19 mouse cellular contexts compared by ENCODE assay signal in the genomic region with DNA sequence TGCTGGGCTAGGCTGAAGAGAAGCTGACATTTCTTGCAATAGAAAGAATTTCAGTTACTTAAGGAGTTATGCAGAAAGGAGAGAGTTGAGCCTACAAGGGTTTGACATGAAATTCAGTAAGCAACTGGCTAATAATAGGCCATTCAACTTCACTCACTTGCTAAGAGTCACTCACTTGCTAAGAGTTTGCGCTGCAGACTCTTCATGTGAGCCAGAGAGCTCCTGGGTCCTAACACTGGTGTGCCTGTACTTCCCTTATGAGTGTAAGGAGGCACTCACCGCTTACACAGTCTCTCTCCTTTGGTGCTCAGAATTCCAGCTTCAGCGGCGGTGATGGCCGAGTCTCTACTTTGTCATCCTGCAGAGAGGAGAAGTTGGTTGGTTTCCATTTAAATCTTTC. TPM values are rescaled to one million over a fixed set of nuclear protein-coding genes. Genes with fewer than 3 reads are reported as not detected.
DNase-seq lines count a peak whose midpoint lies in the region; ATAC-seq and TF ChIP-seq lines count a peak whose summit lies in the region.
"Had no signal": no experiment of that assay in that cellular context is flagged by ENCODE, and none has a peak within 500 bp of the region (broad histone marks: within the 10 kb centered on the region; RNA-seq: fewer than 3 reads in every experiment).

No protein-coding gene starts in this region.

- ATAC-seq in intestine, embryonic 14.5 days (replicated peaks; ENCODE audit: low FRiP score, low TSS enrichment, low read depth) = no peak
- ATAC-seq in intestine, embryonic 16.5 days = no peak
- no peak for ATAC-seq in stomach, embryonic 16.5 days (ENCODE audit: insufficient read depth, low FRiP score)
- ATAC-seq in stomach, postnatal 0 days (ENCODE audit: low FRiP score, low TSS enrichment) = no peak
- ATAC-seq: intestine, postnatal 0 days had no signal

- TF ChIP-seq CTCF in stomach, postnatal 0 days (IDR thresholded peaks at IDR 0.05; ENCODE audit: low read depth) = no peak

- H3K27ac ChIP-seq in heart, embryonic 10.5 days = peak overlapping the region; percentile 88
- 0 out of 2 replicates have a peak overlapping the region, but pooled peaks have one; percentile 14 for H3K27ac ChIP-seq in intestine, embryonic 14.5 days (ENCODE audit: low read depth)
- H3K27ac ChIP-seq in intestine, embryonic 16.5 days (ENCODE audit: low read length) = no peak overlapping the region
- 0 out of 2 replicates have a peak overlapping the region, but pooled peaks have one; percentile 5 for H3K27ac ChIP-seq in stomach, embryonic 16.5 days (ENCODE audit: low read length)
- no peak overlapping the region for H3K27ac ChIP-seq in stomach, postnatal 0 days (replicated peaks)
- H3K27ac ChIP-seq: liver, embryonic 14.5 days; midbrain, embryonic 12.5 days had no signal

- peaks cover 26% of the 10 kb centered on the region for H3K36me3 ChIP-seq in heart, embryonic 10.5 days
- no peaks in the 10 kb centered on the region for H3K36me3 ChIP-seq in intestine, embryonic 14.5 days (ENCODE audit: control insufficient read depth, insufficient read depth, low read length)
- no peaks in the 10 kb centered on the region for H3K36me3 ChIP-seq in intestine, embryonic 16.5 days (ENCODE audit: control insufficient read depth, insufficient read depth, low read length)
- no peaks in the 10 kb centered on the region for H3K36me3 ChIP-seq in stomach, embryonic 16.5 days (ENCODE audit: control insufficient read depth, insufficient read depth, low read length)
- no peaks in the 10 kb centered on the region for H3K36me3 ChIP-seq in stomach, postnatal 0 days (ENCODE audit: control insufficient read depth, insufficient read depth, low read length)
- H3K36me3 ChIP-seq: G1E; midbrain, embryonic 12.5 days had no signal

- TF ChIP-seq EP300 in stomach, postnatal 0 days (optimal IDR thresholded peaks at IDR 0.05) = no peak

- no peak overlapping the region for H3K4me2 ChIP-seq in intestine, embryonic 14.5 days (ENCODE audit: low read length)
- H3K4me2 ChIP-seq in intestine, embryonic 16.5 days (ENCODE audit: low read depth, low read length) = no peak overlapping the region
- H3K4me2 ChIP-seq in stomach, embryonic 16.5 days (ENCODE audit: low read depth, low read length) = no peak overlapping the region
- no peak overlapping the region for H3K4me2 ChIP-seq in stomach, postnatal 0 days (replicated peaks; ENCODE audit: low read depth)
- H3K4me2 ChIP-seq: midbrain, embryonic 12.5 days had no signal

- no peak overlapping the region for H3K9ac ChIP-seq in intestine, embryonic 14.5 days (ENCODE audit: low read length)
- H3K9ac ChIP-seq in intestine, embryonic 16.5 days (ENCODE audit: low read depth, low read length) = no peak overlapping the region
- H3K9ac ChIP-seq in stomach, embryonic 16.5 days (ENCODE audit: low read length) = no peak overlapping the region
- no peak overlapping the region for H3K9ac ChIP-seq in stomach, postnatal 0 days (ENCODE audit: low read length)
- H3K9ac ChIP-seq: liver, embryonic 14.5 days; midbrain, embryonic 12.5 days had no signal

- H3K4me3 ChIP-seq in heart, embryonic 10.5 days = 0 out of 2 replicates have a peak overlapping the region, but pooled peaks have one; percentile 6
- H3K4me3 ChIP-seq in intestine, embryonic 14.5 days (ENCODE audit: low read depth, low read length) = no peak overlapping the region
- H3K4me3 ChIP-seq in intestine, embryonic 16.5 days (ENCODE audit: low read length) = no peak overlapping the region
- no peak overlapping the region for H3K4me3 ChIP-seq in stomach, embryonic 16.5 days (replicated peaks; ENCODE audit: low read length)
- H3K4me3 ChIP-seq in stomach, postnatal 0 days (ENCODE audit: low read depth, low read length) = no peak overlapping the region
- H3K4me3 ChIP-seq: midbrain, embryonic 12.5 days had no signal

- peaks cover 73% of the 10 kb centered on the region for H3K4me1 ChIP-seq in heart, embryonic 10.5 days
- H3K4me1 ChIP-seq in intestine, embryonic 14.5 days (replicated peaks; ENCODE audit: control insufficient read depth, insufficient read depth, low read length) = peaks cover 41% of the 10 kb centered on the region
- peaks cover 22% of the 10 kb centered on the region for H3K4me1 ChIP-seq in intestine, embryonic 16.5 days (ENCODE audit: control insufficient read depth, insufficient read depth, low read length)
- peaks cover 37% of the 10 kb centered on the region for H3K4me1 ChIP-seq in stomach, embryonic 16.5 days (ENCODE audit: control insufficient read depth, insufficient read depth, low read length)
- peaks cover 3% of the 10 kb centered on the region; the same call in 1 of the 2 replicates for H3K4me1 ChIP-seq in stomach, postnatal 0 days (replicated peaks; ENCODE audit: control insufficient read depth, insufficient read depth)

- WGBS in heart, embryonic 10.5 days = 63% methylated on average over 5 of the region's 5 CpGs
- WGBS in intestine, embryonic 14.5 days = 77% methylated on average over 5 of the region's 5 CpGs
- 76% methylated on average over 5 of the region's 5 CpGs for WGBS in intestine, embryonic 16.5 days
- WGBS in stomach, embryonic 16.5 days = 76% methylated on average over 5 of the region's 5 CpGs
- WGBS in stomach, postnatal 0 days = 80% methylated on average over 5 of the region's 5 CpGs

- H3K27me3 ChIP-seq in heart, embryonic 10.5 days (ENCODE audit: insufficient read depth, poor library complexity, severe bottlenecking) = no peaks in the 10 kb centered on the region
- no peaks in the 10 kb centered on the region for H3K27me3 ChIP-seq in intestine, embryonic 14.5 days (replicated peaks; ENCODE audit: control insufficient read depth, insufficient read depth, low read length)
- no peaks in the 10 kb centered on the region for H3K27me3 ChIP-seq in intestine, embryonic 16.5 days (replicated peaks; ENCODE audit: control insufficient read depth, insufficient read depth, low read length)
- no peaks in the 10 kb centered on the region for H3K27me3 ChIP-seq in stomach, embryonic 16.5 days (ENCODE audit: control insufficient read depth, insufficient read depth, low read length)
- H3K27me3 ChIP-seq in stomach, postnatal 0 days (ENCODE audit: control insufficient read depth, insufficient read depth, low read length) = no peaks in the 10 kb centered on the region
- H3K27me3 ChIP-seq: midbrain, embryonic 12.5 days had no signal

- no peaks in the 10 kb centered on the region for H3K9me3 ChIP-seq in heart, embryonic 10.5 days
- no peaks in the 10 kb centered on the region for H3K9me3 ChIP-seq in intestine, embryonic 14.5 days (ENCODE audit: control insufficient read depth, low read length)
- H3K9me3 ChIP-seq in intestine, embryonic 16.5 days (ENCODE audit: control insufficient read depth, low read length) = no peaks in the 10 kb centered on the region
- no peaks in the 10 kb centered on the region for H3K9me3 ChIP-seq in stomach, embryonic 16.5 days (replicated peaks; ENCODE audit: control insufficient read depth, low read length)
- no peaks in the 10 kb centered on the region for H3K9me3 ChIP-seq in stomach, postnatal 0 days (ENCODE audit: control insufficient read depth, low read length)
- H3K9me3 ChIP-seq: midbrain, embryonic 12.5 days had no signal

- DNase-seq in heart, embryonic 10.5 days (ENCODE audit: low spot score) = no peak
- DNase-seq in heart, adult 9 months (ENCODE audit: low spot score in 2 of 2) = no peak
- DNase-seq in intestine, embryonic 14.5 days (ENCODE audit: low spot score) = no peak
- DNase-seq in stomach, postnatal 0 days (ENCODE audit: low spot score) = no peak
- DNase-seq in lung, postnatal 36 days = peak; percentile 63
- DNase-seq in left cerebral cortex, adult 9 months (ENCODE audit: low spot score in 2 of 2) = no peak
- DNase-seq: adrenal gland, postnatal 14 days; B cell, adult 2 months; cerebellum, adult 9-11 months; embryo, embryonic 11 days; layer of hippocampus, postnatal 36 days; right cerebral cortex, postnatal 14 days; thymus, adult 18-20 months had no signal

RNA-seq across cellular contexts. Expression of a gene that starts 58.1 kb away (rescaled TPM):
- polyA plus RNA-seq in heart, embryonic 10.5 days (2016; fragmentation: Nextera tagmentation; extraction: Ambion mirVana) = 1.3 and 2.9 TPM in 2 replicates
- 0.94 and 1.3 TPM in 2 replicates for polyA plus RNA-seq in intestine, embryonic 14.5 days (2014; fragmentation: Nextera tagmentation; extraction: Ambion mirVana)
- polyA plus RNA-seq in intestine, embryonic 16.5 days (2015; fragmentation: Nextera tagmentation; extraction: Ambion mirVana) = 0.44 and 0.53 TPM in 2 replicates
- 0.35 and 0.45 TPM in 2 replicates for polyA plus RNA-seq in stomach, embryonic 16.5 days (2015; fragmentation: Nextera tagmentation; extraction: Ambion mirVana)
- polyA plus RNA-seq in stomach, postnatal 0 days (2015; fragmentation: Nextera tagmentation; extraction: Ambion mirVana) = 0.15 and 0.24 TPM in 2 replicates
- polyA plus RNA-seq: G1E had no signal

Comparison
In these comparisons a context has a peak if more than half of its experiments do, and no peak if none do; other contexts are left out.
1. H3K27ac ChIP-seq: peak in heart, embryonic 10.5 days (single experiment), intestine, embryonic 14.5 days (single experiment) and stomach, embryonic 16.5 days (single experiment); none in intestine, embryonic 16.5 days (single experiment) and stomach, postnatal 0 days (single experiment).